Mouse (Mus musculus) induced T-regulatory cell, adult 2 months (primary cell): ENCODE data around the gene Pik3r4.

Experiments
- DNase-seq: peaks from one replicate; pipeline ENCODE4 v3.0.0-alpha.2; 2012; ENCODE audit warnings: low read depth

The Pik3r4 gene

DNA sequence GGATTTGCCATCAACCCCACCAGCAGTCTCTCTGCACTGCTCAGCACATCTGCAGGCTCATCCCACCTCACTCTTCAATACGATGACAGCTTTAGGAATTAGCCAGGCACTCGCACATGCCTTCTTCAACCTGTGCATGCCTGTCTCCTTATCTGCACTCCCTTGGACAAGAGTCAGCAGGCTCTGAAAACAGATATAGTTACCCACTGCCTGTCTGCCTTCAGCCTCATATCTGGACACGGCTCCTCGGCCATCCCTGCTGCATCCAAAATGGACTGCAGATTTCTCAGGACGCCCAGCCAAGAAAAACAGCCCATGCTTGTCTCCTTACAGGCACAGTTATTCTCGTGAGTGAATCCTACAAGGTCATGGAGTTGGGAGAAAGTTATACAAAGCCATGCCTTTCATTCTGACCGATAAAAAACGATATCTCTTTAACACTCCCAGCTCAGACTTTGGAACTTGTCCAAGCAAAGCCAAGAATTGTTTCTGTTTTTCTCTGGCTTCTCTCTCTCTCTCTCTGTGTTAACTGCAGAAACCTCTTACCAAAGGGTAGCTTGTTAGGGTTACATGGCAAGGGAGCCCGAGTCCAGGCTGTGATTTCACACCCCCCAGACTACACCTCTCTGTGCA lies 55.1 kb downstream of the Pik3r4 start:
- DNase-seq = no peak

DNA sequence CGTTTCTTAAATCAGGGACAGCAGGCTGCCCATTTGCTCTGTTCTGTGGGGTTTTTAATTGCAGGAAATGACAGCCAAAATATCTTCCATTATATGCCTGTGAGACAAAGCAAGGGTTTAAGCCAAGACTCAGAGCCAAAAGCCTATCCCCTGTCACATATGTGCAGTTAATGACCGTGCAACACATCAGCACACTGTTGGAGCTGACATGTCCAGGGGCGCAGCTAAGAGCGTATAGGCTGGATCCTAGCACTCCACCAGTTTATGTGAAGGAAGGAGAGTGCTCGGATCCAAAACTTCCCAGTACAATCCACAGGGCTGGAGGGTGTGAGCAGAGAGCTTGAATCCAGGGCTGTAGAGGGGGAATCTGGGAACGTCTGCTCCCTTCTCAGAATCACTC lies 57.9 kb downstream of the Pik3r4 start:
- DNase-seq = no peak

- no peak for DNase-seq
Observed at GRCm38 (mm10) chr9:105701966-105702365, 59.2 kb downstream of the Pik3r4 start.

DNA sequence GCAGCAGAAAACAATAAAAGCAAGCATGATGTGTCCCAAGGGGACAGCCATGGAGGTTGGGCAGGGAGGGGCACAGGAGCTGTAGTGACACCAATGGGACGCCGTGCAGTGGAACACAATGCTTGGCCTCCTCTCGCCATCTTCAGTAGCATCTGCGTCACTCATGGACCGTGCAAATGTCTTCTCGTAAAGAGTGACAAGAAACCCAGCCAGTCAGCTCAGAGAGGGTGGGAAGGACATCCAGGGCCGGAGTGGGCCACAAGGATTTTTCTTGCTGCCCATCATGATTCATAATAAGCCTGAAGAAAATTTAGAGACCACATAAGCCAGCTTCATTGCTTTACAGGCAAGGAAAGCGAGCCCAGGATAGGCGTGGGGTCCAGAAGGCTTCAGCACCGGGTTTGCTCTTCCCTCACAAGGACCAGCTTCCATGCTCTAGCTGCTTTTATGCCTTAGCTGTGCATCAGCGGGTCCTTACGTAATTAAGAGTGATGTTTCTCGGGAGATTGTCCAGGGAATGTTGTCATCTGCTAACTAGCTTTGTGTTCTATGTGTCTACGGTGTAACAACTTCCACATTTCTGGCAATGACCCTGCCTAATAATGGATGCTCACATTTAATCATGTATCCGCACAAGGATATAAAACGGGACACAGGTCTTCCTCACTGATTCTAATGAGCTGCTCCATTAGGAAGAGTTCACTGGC lies 61.6 kb downstream of the Pik3r4 start:
- no peak for DNase-seq

DNA sequence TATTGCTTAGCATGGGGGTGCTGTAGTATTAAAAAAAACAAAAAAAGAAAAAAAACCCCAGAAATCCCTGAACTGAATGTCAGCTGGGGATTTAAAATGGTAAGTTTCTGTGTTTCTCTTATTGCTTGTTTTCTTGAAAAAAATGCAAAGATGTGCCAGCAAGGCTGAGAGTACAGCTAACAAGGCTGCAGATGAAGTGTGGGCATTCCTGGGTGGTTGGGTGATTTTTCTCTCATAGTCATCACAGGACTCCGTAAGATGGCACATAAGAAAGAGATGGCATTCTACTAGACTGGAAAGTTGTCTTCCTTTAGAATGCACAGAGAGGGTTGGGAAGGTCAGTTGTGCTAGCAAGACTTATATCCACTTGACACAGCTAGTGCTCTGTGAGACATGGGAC lies 62.2 kb downstream of the Pik3r4 start:
- DNase-seq = no peak

GRCm38 (mm10) chr9:105712049-105712448 lies 69.3 kb downstream of the Pik3r4 start:
- no peak for DNase-seq

DNA sequence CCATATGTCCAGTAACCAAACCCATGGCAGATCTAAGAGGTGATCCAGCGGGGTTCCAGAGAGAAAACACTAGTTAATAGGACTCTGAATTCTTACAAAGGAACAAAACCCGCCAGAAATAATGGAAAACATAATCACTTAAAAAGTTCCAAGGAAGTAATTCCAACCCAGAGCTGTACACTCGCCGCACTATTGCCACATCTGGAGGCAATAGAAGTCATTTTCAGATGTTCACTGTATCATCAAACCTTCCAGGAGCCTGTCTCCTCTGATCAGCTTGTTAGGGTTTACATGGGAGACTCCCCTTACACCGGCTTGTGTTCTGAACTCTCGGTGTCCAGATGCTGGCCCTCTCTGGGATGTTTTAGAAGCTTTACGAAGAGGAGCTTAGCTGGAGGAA lies 76.6 kb downstream of the Pik3r4 start:
- DNase-seq = no peak

GRCm38 (mm10) chr9:105719851-105720395 lies 77.1 kb downstream of the Pik3r4 start:
- DNase-seq = no peak

GRCm38 (mm10) chr9:105720430-105720829 lies 77.7 kb downstream of the Pik3r4 start:
- DNase-seq = no peak

DNA sequence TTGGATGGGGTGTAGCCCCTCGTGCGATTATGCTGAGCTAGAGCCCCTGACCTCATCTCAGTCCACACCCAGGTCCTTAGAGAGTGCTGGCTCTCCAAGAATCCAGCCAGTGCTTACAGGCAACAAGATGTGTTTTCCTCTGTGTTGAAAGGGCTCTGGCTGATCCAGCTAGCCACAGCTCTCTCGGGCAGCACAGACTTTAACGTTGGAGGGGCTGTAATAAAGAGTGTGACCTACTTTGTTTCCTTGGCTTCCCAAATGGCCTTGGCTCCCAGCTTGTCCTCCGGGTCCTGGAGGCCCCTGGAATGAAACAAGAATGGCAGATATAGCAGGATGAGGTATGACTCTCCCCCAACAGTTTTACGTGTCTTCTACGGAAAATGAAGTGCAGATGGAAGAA lies 89.2 kb downstream of the Pik3r4 start:
- no peak for DNase-seq

- DNase-seq = no peak
Observed at GRCm38 (mm10) chr9:105734651-105735050, 91.9 kb downstream of the Pik3r4 start.

GRCm38 (mm10) chr9:105735195-105735594 lies 92.4 kb downstream of the Pik3r4 start:
- DNase-seq = no peak
